Mouse (Mus musculus): ENCODE data around the gene Rab3gap2.

DNA sequence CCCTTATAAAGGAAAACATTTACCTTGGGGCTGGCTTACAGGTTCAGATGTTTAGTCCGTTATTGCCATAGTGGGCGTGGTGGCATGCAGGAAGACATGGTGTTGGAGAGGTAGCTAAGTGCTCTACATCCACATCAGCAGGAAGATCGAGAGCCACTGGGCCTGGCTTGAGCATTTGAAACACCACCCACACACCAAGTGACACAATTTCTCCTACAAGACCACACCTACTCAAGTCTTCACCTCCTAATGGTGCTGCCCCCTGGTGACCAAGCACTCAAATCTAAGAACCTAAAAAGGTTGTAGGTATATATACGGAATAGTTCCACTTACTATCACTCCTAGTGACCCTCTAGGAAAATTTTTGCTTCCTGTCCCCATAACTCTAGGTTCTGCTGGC, 32.6 kb downstream of the Rab3gap2 start:
- TF ChIP-seq CTCF (IDR thresholded peaks at IDR 0.05; ENCODE audit: low read depth) (peak; percentile 57), EP300 (optimal IDR thresholded peaks at IDR 0.05) (no peak)

Data from stomach, postnatal 0 days (tissue).